Mouse (Mus musculus) C2C12 (cell line): ENCODE measurements around the gene Ofcc1.

Experiments used
- CEBPB ChIP-seq: IDR thresholded peaks from one replicate; pipeline ENCODE4 v1.6.1; 2011; ENCODE audit warnings: low read depth, mild to moderate bottlenecking, control low read depth, moderate library complexity
- CTCF ChIP-seq: IDR thresholded peaks from one replicate; pipeline ENCODE4 v1.5.1; 2011; ENCODE audit not compliant: control insufficient read depth, insufficient read depth, insufficient read length
- MAX ChIP-seq: IDR thresholded peaks from one replicate; pipeline ENCODE4 v1.6.1; 2011; ENCODE audit warnings: mild to moderate bottlenecking, control low read depth
- MYOD1 ChIP-seq: IDR thresholded peaks from one replicate; pipeline ENCODE4 v1.6.1; 2011; ENCODE audit warnings: low read depth; ENCODE audit not compliant: control insufficient read depth, insufficient read length
- MYOG ChIP-seq: IDR thresholded peaks from one replicate; pipeline ENCODE4 v1.6.1; 2011; ENCODE audit not compliant: control insufficient read depth, insufficient read length; ENCODE audit errors: extremely low read depth
- USF1 ChIP-seq: IDR thresholded peaks from one replicate; pipeline ENCODE4 v1.6.1; 2011; ENCODE audit warnings: low read depth, mild to moderate bottlenecking, control low read depth, moderate library complexity

DNA sequence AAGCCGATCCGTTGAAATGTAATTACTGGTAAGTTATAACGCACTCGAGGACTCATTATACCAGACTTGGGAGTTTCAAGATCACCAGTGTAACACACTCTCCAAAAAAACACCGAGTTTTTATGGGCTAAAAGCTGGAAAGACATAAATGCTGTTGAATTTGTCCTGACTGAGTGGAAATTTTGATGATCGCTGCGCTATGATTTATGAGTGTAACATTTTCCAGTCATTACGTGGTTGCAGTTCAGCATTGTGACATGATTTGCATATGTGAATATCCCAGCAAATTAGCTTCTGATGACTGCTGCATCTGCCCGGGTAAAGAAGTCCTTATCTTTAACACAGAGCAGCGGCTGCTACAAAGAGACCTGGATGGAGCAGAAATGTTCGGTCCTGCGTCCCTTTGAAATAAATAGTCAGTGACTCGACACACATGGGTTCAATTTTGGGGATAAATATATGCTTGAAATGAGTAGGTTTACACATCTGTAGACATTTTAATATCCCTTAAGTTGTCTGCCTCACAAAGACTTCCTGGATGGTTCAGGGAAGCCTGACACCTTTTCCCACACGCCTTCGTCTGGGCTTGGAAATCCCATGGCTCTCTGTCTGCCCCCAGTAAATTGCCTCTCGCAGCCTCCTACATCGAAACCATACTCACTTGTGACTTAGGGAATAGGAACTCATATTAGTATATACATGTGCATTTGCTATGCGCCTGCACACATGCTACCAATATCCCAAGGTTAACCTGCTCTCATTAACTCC lies 381.8 kb downstream of the Ofcc1 start:
- no peak for TF ChIP-seq CTCF
- no peak for TF ChIP-seq MAX
- no peak for TF ChIP-seq MYOD1
- TF ChIP-seq MYOG: no peak
- no peak for TF ChIP-seq USF1
- TF ChIP-seq CEBPB: no peak
